10 mouse cellular contexts compared by ENCODE assay signal in the genomic region with DNA sequence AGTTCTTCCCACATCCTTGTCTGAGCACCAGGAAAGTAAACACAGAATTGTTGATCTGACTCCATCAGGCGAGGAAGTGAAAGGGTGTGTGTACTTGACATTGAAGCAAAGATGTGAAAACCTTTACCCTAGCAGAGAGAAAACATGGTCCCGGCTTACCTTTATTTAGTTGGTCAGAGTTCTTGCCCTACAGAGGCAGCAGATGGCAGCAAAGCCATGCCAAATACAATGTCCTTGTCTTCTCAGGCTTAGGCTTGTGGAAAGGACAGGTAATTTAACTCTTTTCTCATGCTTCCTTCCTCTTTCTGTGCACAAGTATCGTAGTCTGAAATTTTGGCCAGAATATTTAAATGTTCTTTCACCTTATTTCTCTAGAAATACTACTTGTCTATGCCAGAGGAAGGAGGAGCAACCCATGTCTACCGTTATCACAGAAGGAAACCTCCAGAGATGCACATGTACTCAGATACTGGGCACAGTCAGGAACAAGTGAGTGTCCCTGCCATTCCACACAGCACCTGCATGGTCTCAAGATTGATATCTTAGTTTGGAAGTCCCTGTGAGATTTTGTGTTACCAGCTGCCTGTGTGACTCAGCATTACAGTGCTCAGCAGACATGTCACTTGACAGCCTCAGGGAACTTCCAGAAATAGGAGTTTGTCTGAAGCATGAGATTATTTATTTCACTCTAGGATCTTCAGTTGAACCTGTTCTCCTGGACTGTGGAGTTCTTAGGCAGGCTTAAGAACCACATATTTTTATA. TPM values are rescaled to one million over a fixed set of nuclear protein-coding genes. Genes with fewer than 3 reads are reported as not detected.
A peak's percentile ranks its signal among the peaks of the same experiment; 100 is the strongest.
DNase-seq lines count a peak whose midpoint lies in the region; ATAC-seq and TF ChIP-seq lines count a peak whose summit lies in the region.
"Had no signal": no experiment of that assay in that cellular context is flagged by ENCODE, and none has a peak within 500 bp of the region (broad histone marks: within the 10 kb centered on the region; RNA-seq: fewer than 3 reads in every experiment).

No protein-coding gene starts in this region.

- H3K4me1 ChIP-seq in intestine, postnatal 0 days (replicated peaks; ENCODE audit: control insufficient read depth, insufficient read depth, low read length): no peaks in the 10 kb centered on the region
- H3K4me1 ChIP-seq in intestine, embryonic 15.5 days (replicated peaks): peaks cover 6% of the 10 kb centered on the region; the same call in 1 of the 2 replicates
- peaks cover 39% of the 10 kb centered on the region for H3K4me1 ChIP-seq in bone marrow macrophage, adult 2 months (ENCODE audit: control insufficient read depth, insufficient read depth, low read length)
- H3K4me1 ChIP-seq in embryonic facial prominence, embryonic 15.5 days: peaks cover 30% of the 10 kb centered on the region
- no peaks in the 10 kb centered on the region for H3K4me1 ChIP-seq in neural tube, embryonic 11.5 days (ENCODE audit: control insufficient read depth, insufficient read depth, low read length)

- TF ChIP-seq CTCF in intestine, postnatal 0 days (IDR thresholded peaks at IDR 0.05; ENCODE audit: low read depth): peak; percentile 83
- no peak for TF ChIP-seq CTCF in bone marrow macrophage, adult 2 months (IDR thresholded peaks at IDR 0.05; ENCODE audit: low read depth, low read length)

- no peak overlapping the region for H3K9ac ChIP-seq in intestine, postnatal 0 days (ENCODE audit: low read depth, low read length)
- no peak overlapping the region for H3K9ac ChIP-seq in intestine, embryonic 15.5 days
- H3K9ac ChIP-seq in embryonic facial prominence, embryonic 15.5 days: no peak overlapping the region
- H3K9ac ChIP-seq in neural tube, embryonic 11.5 days (ENCODE audit: low read length): no peak overlapping the region
- H3K9ac ChIP-seq: embryonic facial prominence, embryonic 13.5 days; midbrain, embryonic 12.5 days had no signal

- 0 out of 2 replicates have a peak, but pooled peaks cover 4% of the 10 kb centered on the region for H3K27me3 ChIP-seq in intestine, postnatal 0 days (replicated peaks; ENCODE audit: control insufficient read depth, insufficient read depth, low read length)
- no peaks in the 10 kb centered on the region for H3K27me3 ChIP-seq in intestine, embryonic 15.5 days (replicated peaks)
- no peaks in the 10 kb centered on the region for H3K27me3 ChIP-seq in embryonic facial prominence, embryonic 15.5 days
- no peaks in the 10 kb centered on the region for H3K27me3 ChIP-seq in neural tube, embryonic 11.5 days (ENCODE audit: control insufficient read depth, insufficient read depth, low read length)
- H3K27me3 ChIP-seq: embryonic facial prominence, embryonic 13.5 days had no signal

- H3K4me3 ChIP-seq in intestine, postnatal 0 days (ENCODE audit: low read depth, low read length): no peak overlapping the region
- no peak overlapping the region for H3K4me3 ChIP-seq in intestine, embryonic 15.5 days (replicated peaks)
- H3K4me3 ChIP-seq in bone marrow macrophage, adult 2 months (ENCODE audit: insufficient read depth, low read length): no peak overlapping the region
- no peak overlapping the region for H3K4me3 ChIP-seq in embryonic facial prominence, embryonic 15.5 days (replicated peaks)
- H3K4me3 ChIP-seq in neural tube, embryonic 11.5 days (ENCODE audit: low read depth, low read length): no peak overlapping the region
- H3K4me3 ChIP-seq: embryonic facial prominence, embryonic 13.5 days; midbrain, embryonic 12.5 days had no signal

- no peak for ATAC-seq in intestine, postnatal 0 days
- no peak for ATAC-seq in intestine, embryonic 15.5 days
- ATAC-seq in CD4-positive, CD25-positive, alpha-beta regulatory T cell, adult 4 months: peak; percentile 61
- no peak for ATAC-seq in embryonic facial prominence, embryonic 15.5 days (ENCODE audit: insufficient number of reproducible peaks, low FRiP score, low TSS enrichment, low read depth)
- ATAC-seq in neural tube, embryonic 11.5 days (ENCODE audit: insufficient read depth, low FRiP score, low TSS enrichment): no peak
- no peak for ATAC-seq in monocyte, adult 5-6 weeks (replicated peaks; ENCODE audit: insufficient number of reproducible peaks, low FRiP score, low TSS enrichment, poor library complexity, severe bottlenecking)

- H3K9me3 ChIP-seq in intestine, postnatal 0 days (ENCODE audit: control insufficient read depth): no peaks in the 10 kb centered on the region
- H3K9me3 ChIP-seq in intestine, embryonic 15.5 days: no peaks in the 10 kb centered on the region
- H3K9me3 ChIP-seq in embryonic facial prominence, embryonic 15.5 days (replicated peaks): no peaks in the 10 kb centered on the region
- H3K9me3 ChIP-seq in neural tube, embryonic 11.5 days (ENCODE audit: control insufficient read depth, low read length): no peaks in the 10 kb centered on the region
- H3K9me3 ChIP-seq: embryonic facial prominence, embryonic 13.5 days; midbrain, embryonic 12.5 days had no signal

- no peak overlapping the region for H3K27ac ChIP-seq in intestine, postnatal 0 days (ENCODE audit: low read depth, low read length)
- no peak overlapping the region for H3K27ac ChIP-seq in intestine, embryonic 15.5 days
- H3K27ac ChIP-seq in bone marrow macrophage, adult 2 months (ENCODE audit: insufficient read depth, low read depth, low read length): peak overlapping the region; percentile 61
- 0 out of 2 replicates have a peak overlapping the region, but pooled peaks have one; percentile 48 for H3K27ac ChIP-seq in embryonic facial prominence, embryonic 15.5 days (replicated peaks)
- no peak overlapping the region for H3K27ac ChIP-seq in neural tube, embryonic 11.5 days (ENCODE audit: low read depth, low read length)
- H3K27ac ChIP-seq: embryonic facial prominence, embryonic 13.5 days; midbrain, embryonic 12.5 days had no signal

- WGBS in intestine, postnatal 0 days: 36% methylated on average over 4 of the region's 4 CpGs
- WGBS in intestine, embryonic 15.5 days: 31% methylated on average over 4 of the region's 4 CpGs
- 35% methylated on average over 4 of the region's 4 CpGs for WGBS in embryonic facial prominence, embryonic 15.5 days
- 30% methylated on average over 4 of the region's 4 CpGs for WGBS in large intestine, adult 2 months
- 60% methylated on average over 4 of the region's 4 CpGs for WGBS in neural tube, embryonic 11.5 days

- TF ChIP-seq POLR2A in bone marrow macrophage, adult 2 months (IDR thresholded peaks at IDR 0.05; ENCODE audit: borderline replicate concordance, low read depth, low read length): no peak

- peak; percentile 44 for DNase-seq in large intestine, adult 2 months (ENCODE audit: low read depth, low spot score)
- peak; percentile 42 for DNase-seq in neural tube, embryonic 11.5 days (ENCODE audit: low spot score)

- H3K36me3 ChIP-seq in intestine, postnatal 0 days (ENCODE audit: control insufficient read depth, insufficient read depth): peaks cover 33% of the 10 kb centered on the region; the same call in 1 of the 2 replicates
- no peaks in the 10 kb centered on the region for H3K36me3 ChIP-seq in intestine, embryonic 15.5 days
- H3K36me3 ChIP-seq in embryonic facial prominence, embryonic 15.5 days: peaks cover 25% of the 10 kb centered on the region
- no peaks in the 10 kb centered on the region; the same call in 1 of the 2 replicates for H3K36me3 ChIP-seq in neural tube, embryonic 11.5 days (ENCODE audit: control insufficient read depth, insufficient read depth, low read length)

- no peak overlapping the region for H3K4me2 ChIP-seq in intestine, postnatal 0 days (replicated peaks; ENCODE audit: low read depth)
- H3K4me2 ChIP-seq in intestine, embryonic 15.5 days (replicated peaks): no peak overlapping the region
- H3K4me2 ChIP-seq in embryonic facial prominence, embryonic 15.5 days (replicated peaks): no peak overlapping the region
- no peak overlapping the region for H3K4me2 ChIP-seq in neural tube, embryonic 11.5 days (ENCODE audit: low read depth)
- H3K4me2 ChIP-seq: embryonic facial prominence, embryonic 13.5 days; midbrain, embryonic 12.5 days had no signal

RNA-seq across cellular contexts. Expression of gene Akip1, which starts 3.7 kb away (rescaled TPM):
- polyA plus RNA-seq in intestine, postnatal 0 days (2015; fragmentation: Nextera tagmentation; extraction: Ambion mirVana): 29.8 and 30.1 TPM in 2 replicates
- polyA plus RNA-seq in intestine, embryonic 15.5 days (2015; fragmentation: Nextera tagmentation; extraction: Ambion mirVana): 38.1 and 38.6 TPM in 2 replicates
- polyA plus RNA-seq in CD4-positive, CD25-positive, alpha-beta regulatory T cell, adult 4 months (2017; shearing (Covaris generic)): 10 to 100 TPM; 28.6 to 32.8 TPM
- 27.8 and 29.0 TPM in 2 replicates for polyA plus RNA-seq in bone marrow macrophage, adult 2 months (2012; ENCODE audit: insufficient read depth, insufficient read length, missing spikeins)
- 40.9 and 44.8 TPM in 2 replicates for polyA plus RNA-seq in embryonic facial prominence, embryonic 15.5 days (2015; fragmentation: Nextera tagmentation; extraction: Ambion mirVana)
- 8.8 and 12.3 TPM in 2 replicates for polyA plus RNA-seq in large intestine, adult 2 months (2012; rRNA removed)
- 18.8 and 20.2 TPM in 2 replicates for polyA plus RNA-seq in neural tube, embryonic 11.5 days (2014; fragmentation: Nextera tagmentation; extraction: Ambion mirVana)
- 6.3 to 8.2 TPM (median 8.2 TPM) in 3 replicates for total RNA-seq in monocyte, adult 5-6 weeks (2017)

RNA-seq across cellular contexts. Expression of gene St5, which starts 3.8 kb away (rescaled TPM):
- polyA plus RNA-seq in intestine, postnatal 0 days (2015; fragmentation: Nextera tagmentation; extraction: Ambion mirVana): 46.7 and 49.7 TPM in 2 replicates
- polyA plus RNA-seq in intestine, embryonic 15.5 days (2015; fragmentation: Nextera tagmentation; extraction: Ambion mirVana): 61.3 and 64.4 TPM in 2 replicates
- 1 to 10 TPM; 1.8 to 3.9 TPM for polyA plus RNA-seq in CD4-positive, CD25-positive, alpha-beta regulatory T cell, adult 4 months (2017; shearing (Covaris generic))
- 1.0 and 1.2 TPM in 2 replicates for polyA plus RNA-seq in bone marrow macrophage, adult 2 months (2012; ENCODE audit: insufficient read depth, insufficient read length, missing spikeins)
- polyA plus RNA-seq in embryonic facial prominence, embryonic 15.5 days (2015; fragmentation: Nextera tagmentation; extraction: Ambion mirVana): 49.8 and 52.4 TPM in 2 replicates
- 32.0 and 55.1 TPM in 2 replicates for polyA plus RNA-seq in large intestine, adult 2 months (2012; rRNA removed)
- polyA plus RNA-seq in neural tube, embryonic 11.5 days (2014; fragmentation: Nextera tagmentation; extraction: Ambion mirVana): 56.6 and 61.4 TPM in 2 replicates
- 10.7 to 15.4 TPM (median 11.9 TPM) in 3 replicates for total RNA-seq in monocyte, adult 5-6 weeks (2017)

RNA-seq across cellular contexts. Expression of gene BC051019, which starts 16.4 kb away (rescaled TPM):
- polyA plus RNA-seq in intestine, postnatal 0 days (2015; fragmentation: Nextera tagmentation; extraction: Ambion mirVana): not detected in 2 replicates
- 0.14 and 0.16 TPM in 2 replicates for polyA plus RNA-seq in intestine, embryonic 15.5 days (2015; fragmentation: Nextera tagmentation; extraction: Ambion mirVana)
- under 1 TPM in 1 of 2 experiments, not detected in 1; 0.38 TPM for polyA plus RNA-seq in CD4-positive, CD25-positive, alpha-beta regulatory T cell, adult 4 months (2017; shearing (Covaris generic))
- not detected in 2 replicates for polyA plus RNA-seq in bone marrow macrophage, adult 2 months (2012; ENCODE audit: insufficient read depth, insufficient read length, missing spikeins)
- polyA plus RNA-seq in embryonic facial prominence, embryonic 15.5 days (2015; fragmentation: Nextera tagmentation; extraction: Ambion mirVana): 7.4 and 14.7 TPM in 2 replicates
- 0.26 and 0.31 TPM in 2 replicates for polyA plus RNA-seq in large intestine, adult 2 months (2012; rRNA removed)
- 0.41 TPM in 1 of 2 replicates, not detected in the other for polyA plus RNA-seq in neural tube, embryonic 11.5 days (2014; fragmentation: Nextera tagmentation; extraction: Ambion mirVana)
- not detected in 3 replicates for total RNA-seq in monocyte, adult 5-6 weeks (2017)
- polyA plus RNA-seq: midbrain, embryonic 12.5 days had no signal

RNA-seq across cellular contexts. Expression of gene Ascl3, which starts 24.3 kb away (rescaled TPM):
- 0.52 and 0.98 TPM in 2 replicates for polyA plus RNA-seq in intestine, postnatal 0 days (2015; fragmentation: Nextera tagmentation; extraction: Ambion mirVana)
- not detected in 2 replicates for polyA plus RNA-seq in intestine, embryonic 15.5 days (2015; fragmentation: Nextera tagmentation; extraction: Ambion mirVana)
- polyA plus RNA-seq in CD4-positive, CD25-positive, alpha-beta regulatory T cell, adult 4 months (2017; shearing (Covaris generic)): not detected
- not detected in 2 replicates for polyA plus RNA-seq in bone marrow macrophage, adult 2 months (2012; ENCODE audit: insufficient read depth, insufficient read length, missing spikeins)
- 0.50 and 0.57 TPM in 2 replicates for polyA plus RNA-seq in embryonic facial prominence, embryonic 15.5 days (2015; fragmentation: Nextera tagmentation; extraction: Ambion mirVana)
- 0.30 and 0.62 TPM in 2 replicates for polyA plus RNA-seq in large intestine, adult 2 months (2012; rRNA removed)
- not detected in 2 replicates for polyA plus RNA-seq in neural tube, embryonic 11.5 days (2014; fragmentation: Nextera tagmentation; extraction: Ambion mirVana)
- 0.95 TPM in 1 of 3 replicates, not detected in the others for total RNA-seq in monocyte, adult 5-6 weeks (2017)
- polyA plus RNA-seq: embryonic facial prominence, embryonic 13.5 days; midbrain, embryonic 12.5 days had no signal

RNA-seq across cellular contexts. Expression of gene Tmem9b, which starts 45.5 kb away (rescaled TPM):
- 135 and 145 TPM in 2 replicates for polyA plus RNA-seq in intestine, postnatal 0 days (2015; fragmentation: Nextera tagmentation; extraction: Ambion mirVana)
- polyA plus RNA-seq in intestine, embryonic 15.5 days (2015; fragmentation: Nextera tagmentation; extraction: Ambion mirVana): 64.4 and 65.2 TPM in 2 replicates
- polyA plus RNA-seq in CD4-positive, CD25-positive, alpha-beta regulatory T cell, adult 4 months (2017; shearing (Covaris generic)): 100 to 1,000 TPM in 1 of 2 experiments, 10 to 100 TPM in 1; 83.6 to 102 TPM
- 91.0 and 101 TPM in 2 replicates for polyA plus RNA-seq in bone marrow macrophage, adult 2 months (2012; ENCODE audit: insufficient read depth, insufficient read length, missing spikeins)
- polyA plus RNA-seq in embryonic facial prominence, embryonic 15.5 days (2015; fragmentation: Nextera tagmentation; extraction: Ambion mirVana): 67.6 and 68.1 TPM in 2 replicates
- polyA plus RNA-seq in large intestine, adult 2 months (2012; rRNA removed): 63.6 and 70.0 TPM in 2 replicates
- polyA plus RNA-seq in neural tube, embryonic 11.5 days (2014; fragmentation: Nextera tagmentation; extraction: Ambion mirVana): 60.0 and 62.5 TPM in 2 replicates
- 43.1 to 71.7 TPM (median 54.0 TPM) in 3 replicates for total RNA-seq in monocyte, adult 5-6 weeks (2017)

Comparison
In these comparisons a context has a peak if more than half of its experiments do, and no peak if none do; other contexts are left out.
1. H3K27ac ChIP-seq: peak in bone marrow macrophage, adult 2 months (single experiment) and embryonic facial prominence, embryonic 15.5 days (single experiment); none in intestine, postnatal 0 days (single experiment), intestine, embryonic 15.5 days (single experiment) and neural tube, embryonic 11.5 days (single experiment).